Mouse (Mus musculus): ENCODE data around the gene Gm10376. TPM values are rescaled to one million over a fixed set of nuclear protein-coding genes. Genes with fewer than 3 reads are reported as not detected.
"Not testable (repeated sequence)": the region's sequence is repeated elsewhere in the genome, so short reads cannot be mapped to it uniquely, and the experiment has no call there.

The Gm10376 gene
- not detected in 2 replicates for polyA plus RNA-seq (2016; fragmentation: Nextera tagmentation; extraction: Ambion mirVana)

GRCm38 (mm10) chr14:43015528-43015927 lies at the start of gene Gm10376:
TSS of gene Gm10376 (minus strand) at chr14:43015628.
- not testable (repeated sequence) for H3K27ac ChIP-seq (replicated peaks); H3K36me3 ChIP-seq (replicated peaks); H3K27me3 ChIP-seq (replicated peaks; ENCODE audit: low read depth, poor library complexity, severe bottlenecking); H3K4me3 ChIP-seq; DNase-seq (ENCODE audit: low spot score); H3K9me3 ChIP-seq; H3K4me1 ChIP-seq

- not testable (repeated sequence) for H3K4me1 ChIP-seq; H3K4me3 ChIP-seq; H3K36me3 ChIP-seq (replicated peaks); H3K27me3 ChIP-seq (replicated peaks; ENCODE audit: low read depth, poor library complexity, severe bottlenecking); DNase-seq (ENCODE audit: low spot score); H3K27ac ChIP-seq (replicated peaks)
- 76% methylated on average over 4 of the region's 4 CpGs for WGBS
- peaks cover 15% of the 10 kb centered on the region; the same call in 1 of the 2 replicates for H3K9me3 ChIP-seq
Measured at GRCm38 (mm10) chr14:43060179-43060578, 44.8 kb upstream of the Gm10376 start.

- H3K9me3 ChIP-seq = peaks cover 15% of the 10 kb centered on the region; the same call in 1 of the 2 replicates
- H3K36me3 ChIP-seq (replicated peaks); H3K27ac ChIP-seq (replicated peaks); H3K4me3 ChIP-seq; H3K27me3 ChIP-seq (replicated peaks; ENCODE audit: low read depth, poor library complexity, severe bottlenecking); DNase-seq (ENCODE audit: low spot score); H3K4me1 ChIP-seq: not testable (repeated sequence)
- WGBS = 80% methylated on average over 3 of the region's 3 CpGs
Measured at GRCm38 (mm10) chr14:43058063-43058462, 42.6 kb upstream of the Gm10376 start.

GRCm38 (mm10) chr14:42993524-42993923 lies 21.9 kb downstream of the Gm10376 start, which contains the start of gene Gm8082:
TSS of gene Gm8082 (minus strand) at chr14:42993624.
- not testable (repeated sequence) for H3K27me3 ChIP-seq (replicated peaks; ENCODE audit: low read depth, poor library complexity, severe bottlenecking); DNase-seq (ENCODE audit: low spot score); H3K36me3 ChIP-seq (replicated peaks); H3K4me1 ChIP-seq; H3K9me3 ChIP-seq; H3K27ac ChIP-seq (replicated peaks); H3K4me3 ChIP-seq
- 80% methylated on average over 1 of the region's 1 CpGs for WGBS

Other genes with a start within 250 kb of the Gm10376 start
- not detected in 2 replicates for gene Gm3015, start 246.8 kb downstream of the Gm10376 start, polyA plus RNA-seq (2016; fragmentation: Nextera tagmentation; extraction: Ambion mirVana)
- not detected in 2 replicates for gene Gm10377, start 217.6 kb downstream of the Gm10376 start, polyA plus RNA-seq (2016; fragmentation: Nextera tagmentation; extraction: Ambion mirVana)
- not detected in 2 replicates for gene Gm21977, start 162.2 kb downstream of the Gm10376 start, polyA plus RNA-seq (2016; fragmentation: Nextera tagmentation; extraction: Ambion mirVana)
- not detected in 2 replicates for gene Gm8082, start 22.0 kb downstream of the Gm10376 start, polyA plus RNA-seq (2016; fragmentation: Nextera tagmentation; extraction: Ambion mirVana)
- gene Gm8094, start 61.0 kb upstream of the Gm10376 start, polyA plus RNA-seq (2016; fragmentation: Nextera tagmentation; extraction: Ambion mirVana) = not detected in 2 replicates
- not detected in 2 replicates for gene Gm8104, start 85.0 kb upstream of the Gm10376 start, polyA plus RNA-seq (2016; fragmentation: Nextera tagmentation; extraction: Ambion mirVana)
- gene Gm7233, start 164.2 kb upstream of the Gm10376 start, polyA plus RNA-seq (2016; fragmentation: Nextera tagmentation; extraction: Ambion mirVana) = not detected in 2 replicates
- not detected in 2 replicates for gene Gm8122, start 219.7 kb upstream of the Gm10376 start, polyA plus RNA-seq (2016; fragmentation: Nextera tagmentation; extraction: Ambion mirVana)
- not detected in 2 replicates for gene Gm8126, start 243.0 kb upstream of the Gm10376 start, polyA plus RNA-seq (2016; fragmentation: Nextera tagmentation; extraction: Ambion mirVana)